Mouse (Mus musculus) megakaryocyte, embryonic 14.5 days (primary cell): ENCODE results near the gene Mon2.

Experiments used
- FLI1 ChIP-seq: IDR thresholded peaks from 2 replicates; pipeline ENCODE4 v1.6.1; 2012; ENCODE audit warnings: low read length, inconsistent platforms, mixed read lengths
- GATA1 ChIP-seq: IDR thresholded peaks from 3 replicates; pipeline ENCODE4 v1.6.1; 2012; ENCODE audit warnings: mixed read lengths, low read length, inconsistent platforms, borderline replicate concordance

- TF ChIP-seq GATA1 (no peak), FLI1 (no peak)
These were observed 106.1 kb downstream of the Mon2 start for GRCm38 (mm10) chr10:122970188-122970587.
